Mouse (Mus musculus) activated CD4-positive, CD25-positive, alpha-beta regulatory T cell (primary cell): ENCODE results near the gene Nrarp. TPM values are rescaled to one million over a fixed set of nuclear protein-coding genes. Genes with fewer than 3 reads are reported as not detected.

Source experiments
- polyA plus RNA-seq, 2 experiments: library from polyadenylated mRNA; unstranded; fragments of 100-300 nt; shearing (Covaris generic); gene quantifications; one replicate each; pipeline ENCODE4 v1.2.1; 2017

Gene Nrarp
- polyA plus RNA-seq = 1 to 10 TPM; 3.6 to 4.7 TPM

GRCm38 (mm10) chr2:25180478-25180903 lies at the start of gene Nrarp:
TSS of gene Nrarp (plus strand) at chr2:25180758.

GRCm38 (mm10) chr2:25196172-25196954 lies 15.8 kb downstream of the Nrarp start, which contains the start of gene Tor4a:
TSS of gene Tor4a (minus strand) at chr2:25196886.

DNA sequence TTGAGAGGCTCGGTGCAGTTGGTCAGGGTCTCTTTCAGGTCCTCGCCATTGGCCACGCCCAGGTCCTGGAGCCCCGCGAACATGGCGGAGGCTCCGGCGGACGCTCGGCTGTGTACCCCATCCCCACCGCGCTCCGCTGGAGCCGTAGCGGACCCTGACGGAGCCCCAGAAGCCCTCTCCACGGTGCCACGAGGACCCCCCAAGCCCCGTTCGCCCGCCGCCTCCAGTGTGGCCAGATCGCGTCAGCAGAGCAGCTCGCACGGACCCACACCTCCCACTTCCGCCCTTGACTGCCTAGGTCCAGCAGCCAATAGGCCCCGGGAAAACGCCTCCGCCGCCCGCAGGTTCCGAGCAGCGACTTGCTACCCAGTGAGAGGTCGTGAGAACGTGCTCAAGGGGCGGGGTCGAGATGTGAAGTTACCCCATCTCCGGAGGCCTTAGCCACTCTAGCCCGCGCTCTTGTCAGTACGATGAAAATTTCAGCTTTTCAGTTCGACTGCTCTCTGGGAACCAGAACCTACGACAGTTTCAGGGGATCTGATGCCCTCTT lies 30.6 kb downstream of the Nrarp start, which contains the start of gene Nelfb:
Gene Nelfb (minus strand): TSS at position 369 of the 550 bp plus-strand sequence.

GRCm38 (mm10) chr2:25214444-25214843 lies 33.9 kb downstream of the Nrarp start, which contains the start of gene Stpg3:
TSS of gene Stpg3 (minus strand) at chr2:25214637.

GRCm38 (mm10) chr2:25218445-25218844 lies 37.9 kb downstream of the Nrarp start, which contains the start of gene Fam166a:
TSS of gene Fam166a (plus strand) at chr2:25218745.

GRCm38 (mm10) chr2:25224492-25224765 lies 43.9 kb downstream of the Nrarp start, which contains the start of gene Tubb4b:
TSS of gene Tubb4b (minus strand) at chr2:25224702.

Other genes starting within 250 kb of the Nrarp start
- gene Arrdc1, start 245.5 kb upstream of the Nrarp start, polyA plus RNA-seq = 100 to 1,000 TPM; 190 to 251 TPM
- 10 to 100 TPM; 19.8 to 33.2 TPM for gene Zmynd19, start 231.0 kb upstream of the Nrarp start, polyA plus RNA-seq
- 10 to 100 TPM; 23.9 to 30.5 TPM for gene Dph7, start 218.4 kb upstream of the Nrarp start, polyA plus RNA-seq
- 100 to 1,000 TPM in 1 of 2 experiments, 10 to 100 TPM in 1; 80.0 to 119 TPM for gene Mrpl41, start 205.7 kb upstream of the Nrarp start, polyA plus RNA-seq
- gene Pnpla7, start 204.7 kb upstream of the Nrarp start, polyA plus RNA-seq = 10 to 100 TPM; 59.0 to 76.4 TPM
- 10 to 100 TPM; 31.8 to 38.7 TPM for gene Nsmf, start 126.4 kb upstream of the Nrarp start, polyA plus RNA-seq
- gene Entpd8, start 100.5 kb upstream of the Nrarp start, polyA plus RNA-seq = not detected
- 1 to 10 TPM; 1.3 to 1.4 TPM for gene Noxa1, start 85.6 kb upstream of the Nrarp start, polyA plus RNA-seq
- 100 to 1,000 TPM in 1 of 2 experiments, 10 to 100 TPM in 1; 82.2 to 121 TPM for gene Tor4a, start 16.1 kb downstream of the Nrarp start, polyA plus RNA-seq
- gene Nelfb, start 30.7 kb downstream of the Nrarp start, polyA plus RNA-seq = 100 to 1,000 TPM; 104 to 121 TPM
- gene Stpg3, start 33.9 kb downstream of the Nrarp start, polyA plus RNA-seq = not detected
- gene Fam166a, start 38.0 kb downstream of the Nrarp start, polyA plus RNA-seq = under 1 TPM in 1 of 2 experiments, not detected in 1; 0.44 TPM
- gene Tubb4b, start 43.9 kb downstream of the Nrarp start, polyA plus RNA-seq = 100 to 1,000 TPM; 153 to 167 TPM
- gene Slc34a3, start 53.6 kb downstream of the Nrarp start, polyA plus RNA-seq = under 1 TPM in 1 of 2 experiments, not detected in 1; 0.07 TPM
- gene Rnf224, start 56.0 kb downstream of the Nrarp start, polyA plus RNA-seq = under 1 TPM in 1 of 2 experiments, not detected in 1; 0.14 TPM
- 1 to 10 TPM; 1.2 to 4.3 TPM for gene Rnf208, start 61.5 kb downstream of the Nrarp start, polyA plus RNA-seq
- not detected for gene Cysrt1, start 61.7 kb downstream of the Nrarp start, polyA plus RNA-seq
- gene AL732309.1, start 66.1 kb downstream of the Nrarp start, polyA plus RNA-seq = 1 to 10 TPM; 2.1 to 9.4 TPM
- gene Tmem203, start 74.7 kb downstream of the Nrarp start, polyA plus RNA-seq = 10 to 100 TPM; 31.0 to 41.1 TPM
- 10 to 100 TPM; 10.9 to 12.4 TPM for gene Tprn, start 81.9 kb downstream of the Nrarp start, polyA plus RNA-seq
- 100 to 1,000 TPM; 140 TPM for gene Ssna1, start 91.7 kb downstream of the Nrarp start, polyA plus RNA-seq
- 10 to 100 TPM; 78.1 to 84.1 TPM for gene Anapc2, start 91.7 kb downstream of the Nrarp start, polyA plus RNA-seq
- gene Tmem210, start 107.4 kb downstream of the Nrarp start, polyA plus RNA-seq = not detected
- not detected for gene Lrrc26, start 109.2 kb downstream of the Nrarp start, polyA plus RNA-seq
- gene Grin1, start 138.4 kb downstream of the Nrarp start, polyA plus RNA-seq = under 1 TPM; 0.10 to 0.39 TPM
- gene Man1b1, start 151.6 kb downstream of the Nrarp start, polyA plus RNA-seq = 10 to 100 TPM; 17.2 to 17.6 TPM
- 10 to 100 TPM; 13.0 to 16.1 TPM for gene Dpp7, start 175.6 kb downstream of the Nrarp start, polyA plus RNA-seq
- 10 to 100 TPM; 50.7 to 71.9 TPM for gene Uap1l1, start 184.9 kb downstream of the Nrarp start, polyA plus RNA-seq
- gene Sapcd2, start 191.6 kb downstream of the Nrarp start, polyA plus RNA-seq = 1 to 10 TPM; 4.3 to 6.6 TPM
- under 1 TPM in 1 of 2 experiments, not detected in 1; 0.17 TPM for gene Entpd2, start 215.1 kb downstream of the Nrarp start, polyA plus RNA-seq
- gene Npdc1, start 218.6 kb downstream of the Nrarp start, polyA plus RNA-seq = 1 to 10 TPM; 1.1 to 4.0 TPM
- 10 to 100 TPM; 13.1 to 35.9 TPM for gene Fut7, start 242.5 kb downstream of the Nrarp start, polyA plus RNA-seq
- gene Abca2, start 247.9 kb downstream of the Nrarp start, polyA plus RNA-seq = 10 to 100 TPM; 20.5 to 67.6 TPM